ENCODE assay signal across 12 mouse cellular contexts in genomic region chr15:27583620-27584019, GRCm38 (mm10).
"Had no signal": no experiment of that assay in that cellular context is flagged by ENCODE, and none has a peak within 500 bp of the region (broad histone marks: within the 10 kb centered on the region; RNA-seq: fewer than 3 reads in every experiment).

No protein-coding gene starts in this region.

- H3K36me3 ChIP-seq: limb, embryonic 12.5 days; midbrain, embryonic 15.5 days; stomach, embryonic 15.5 days had no signal

- H3K9ac ChIP-seq: kidney, embryonic 15.5 days; limb, embryonic 12.5 days; limb, embryonic 15.5 days; liver, embryonic 14.5 days; liver, postnatal 0 days; lung, embryonic 14.5 days; midbrain, embryonic 12.5 days; midbrain, embryonic 15.5 days; neural tube, embryonic 12.5 days; neural tube, embryonic 15.5 days; stomach, embryonic 15.5 days had no signal

- H3K4me3 ChIP-seq: kidney, embryonic 15.5 days; limb, embryonic 12.5 days; limb, embryonic 15.5 days; midbrain, embryonic 12.5 days; midbrain, embryonic 15.5 days; neural tube, embryonic 12.5 days; neural tube, embryonic 15.5 days; stomach, embryonic 15.5 days had no signal

- H3K4me1 ChIP-seq: kidney, embryonic 15.5 days; limb, embryonic 12.5 days; limb, embryonic 15.5 days; stomach, embryonic 15.5 days had no signal

- H3K27ac ChIP-seq: kidney, embryonic 15.5 days; limb, embryonic 12.5 days; limb, embryonic 15.5 days; liver, embryonic 14.5 days; macrophage; midbrain, embryonic 12.5 days; midbrain, embryonic 15.5 days; neural tube, embryonic 12.5 days; neural tube, embryonic 15.5 days; stomach, embryonic 15.5 days had no signal

- H3K27me3 ChIP-seq: kidney, embryonic 15.5 days; limb, embryonic 12.5 days; limb, embryonic 15.5 days; midbrain, embryonic 12.5 days; midbrain, embryonic 15.5 days; neural tube, embryonic 12.5 days; neural tube, embryonic 15.5 days; stomach, embryonic 15.5 days had no signal
